Mouse (Mus musculus) forebrain, postnatal 0 days (tissue): ENCODE data around the gene Nme8. TPM values are rescaled to one million over a fixed set of nuclear protein-coding genes. Genes with fewer than 3 reads are reported as not detected.

Source experiments
- ATAC-seq: fragments of 200-750 bp; cut with Nextera tagmentation; 2 replicates; pipeline ENCODE4 v1.8.0; 2017; ENCODE audit warnings: mild to moderate bottlenecking, moderate library complexity
- DNase-seq: peaks from one replicate; pipeline ENCODE4 v3.0.0-alpha.2; 2015
- H3K27ac ChIP-seq: fragments of 300-500 bp; sonication (generic); 2 replicates; pipeline ENCODE4 v1.5.1; 2014; ENCODE audit warnings: low read depth, mild to moderate bottlenecking, antibody characterized with exemption, low read length, moderate library complexity, mixed read lengths
- H3K27me3 ChIP-seq: fragments of 300-500 bp; sonication (generic); 2 replicates; pipeline ENCODE4 v1.6.1; 2014; ENCODE audit warnings: mild to moderate bottlenecking, low read length, mixed read lengths; ENCODE audit not compliant: insufficient read depth
- H3K36me3 ChIP-seq: fragments of 300-500 bp; sonication (generic); 2 replicates; pipeline ENCODE4 v1.6.1; 2014; ENCODE audit warnings: mild to moderate bottlenecking, moderate library complexity; ENCODE audit not compliant: insufficient read depth
- H3K4me1 ChIP-seq: fragments of 300-500 bp; sonication (generic); 2 replicates; pipeline ENCODE4 v1.6.1; 2014; ENCODE audit warnings: antibody characterized with exemption; ENCODE audit not compliant: insufficient read depth
- H3K4me2 ChIP-seq: fragments of 300-500 bp; sonication (generic); 2 replicates; pipeline ENCODE4 v1.6.1; 2014; ENCODE audit warnings: low read depth, mild to moderate bottlenecking, moderate library complexity
- H3K4me3 ChIP-seq: fragments of 300-500 bp; sonication (generic); 2 replicates; pipeline ENCODE4 v1.5.1; 2014; ENCODE audit warnings: low read depth, low read length, mixed read lengths
- H3K9ac ChIP-seq: fragments of 300-500 bp; sonication (generic); 2 replicates; pipeline ENCODE4 v1.6.1; 2014; ENCODE audit warnings: mild to moderate bottlenecking
- H3K9me3 ChIP-seq: fragments of 300-500 bp; sonication (generic); 2 replicates; pipeline ENCODE4 v1.6.1; 2016; ENCODE audit warnings: low read length
- CTCF ChIP-seq: sonication (generic); IDR thresholded peaks from 2 replicates; pipeline ENCODE4 v1.5.1; 2016; ENCODE audit warnings: antibody characterized with exemption, control low read depth, low read depth
- WGBS: fragments of 180-500 bp; shearing (Covaris S2); extraction: QIAGEN DNeasy Blood & Tissue Kit; methylation state at CpG from one replicate; pipeline ENCODE4 v1.1.7; 2014; 5-methylcytosine and 5-hydroxymethylcytosine counted together
- polyA plus RNA-seq: library from polyadenylated mRNA; unstranded; fragments of >200 nt; fragmentation: Nextera tagmentation; extraction: Ambion mirVana; gene quantifications from 2 replicates; pipeline ENCODE4 v1.2.1, GENCODE M21; 2015
- total RNA-seq: library from RNA; depleted of rRNA; stranded (reverse); fragments of >200 nt; gene quantifications from 2 replicates; pipeline ENCODE4 v1.2.3, GENCODE M21; 2014

Nme8 gene
- total and polyA plus RNA-seq, 2 experiments from 2014 or later = not detected

DNA sequence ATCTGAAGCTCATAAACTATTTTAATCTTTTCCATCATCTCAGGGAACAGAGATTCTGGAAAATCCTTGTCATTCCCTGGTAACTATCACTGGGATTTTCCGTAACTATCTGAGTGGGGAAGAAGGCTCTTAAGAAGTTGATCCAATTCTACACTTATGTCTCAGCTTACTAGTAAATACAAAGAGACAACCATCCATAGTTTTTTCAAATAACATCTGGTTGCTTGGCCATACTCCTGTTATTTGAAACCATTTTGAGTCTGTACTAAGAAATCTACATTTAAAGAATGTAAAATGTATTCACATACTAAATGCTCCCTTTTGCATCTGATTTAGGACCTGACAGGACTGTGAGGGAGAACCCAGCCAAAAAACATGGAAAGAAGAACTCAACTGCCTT is 84.2 kb downstream of the Nme8 start:
- DNase-seq (no peak), ATAC-seq (no peak)
- H3K4me2 ChIP-seq = no peak overlapping the region
- peaks cover 3% of the 10 kb centered on the region; the same call in 1 of the 2 replicates for H3K4me1 ChIP-seq
- 82% methylated on average over 1 of the region's 1 CpGs for WGBS
- H3K4me3 ChIP-seq = no peak overlapping the region
- TF ChIP-seq CTCF = no peak
- H3K9ac ChIP-seq = no peak overlapping the region
- H3K27ac ChIP-seq = no peak overlapping the region
- peaks cover 5% of the 10 kb centered on the region; the same call in 1 of the 2 replicates for H3K36me3 ChIP-seq
- no peaks in the 10 kb centered on the region for H3K27me3 ChIP-seq
- H3K9me3 ChIP-seq = no peaks in the 10 kb centered on the region

DNA sequence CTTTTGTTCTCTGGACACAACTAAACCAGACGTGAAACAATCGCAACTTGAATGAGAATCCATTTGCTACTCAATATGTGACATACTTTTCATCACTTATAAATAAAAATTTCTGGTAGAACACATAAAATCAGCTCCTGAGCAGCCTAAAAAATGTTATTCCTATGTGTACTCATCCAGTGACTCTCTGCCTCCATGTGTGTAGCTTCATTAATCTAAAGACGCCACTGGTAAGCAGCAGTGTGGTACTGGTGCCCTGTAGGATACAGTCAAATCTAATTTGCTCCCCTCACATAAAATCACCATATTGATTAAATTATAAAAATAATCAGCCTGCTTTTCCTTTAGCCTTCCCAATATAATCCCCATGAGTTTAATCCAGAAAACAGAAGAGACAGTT is 84.6 kb downstream of the Nme8 start:
- WGBS = 42% methylated on average over 3 of the region's 3 CpGs
- Histone ChIP-seq H3K4me3 (no peak overlapping the region), H3K9me3 (no peaks in the 10 kb centered on the region), H3K4me2 (no peak overlapping the region), H3K27me3 (no peaks in the 10 kb centered on the region), H3K27ac (no peak overlapping the region), H3K4me1 (no peaks in the 10 kb centered on the region; the same call in 1 of the 2 replicates), H3K9ac (no peak overlapping the region), H3K36me3 (peaks cover 5% of the 10 kb centered on the region; the same call in 1 of the 2 replicates)
- no peak for ATAC-seq
- TF ChIP-seq CTCF = no peak
- DNase-seq = no peak

DNA sequence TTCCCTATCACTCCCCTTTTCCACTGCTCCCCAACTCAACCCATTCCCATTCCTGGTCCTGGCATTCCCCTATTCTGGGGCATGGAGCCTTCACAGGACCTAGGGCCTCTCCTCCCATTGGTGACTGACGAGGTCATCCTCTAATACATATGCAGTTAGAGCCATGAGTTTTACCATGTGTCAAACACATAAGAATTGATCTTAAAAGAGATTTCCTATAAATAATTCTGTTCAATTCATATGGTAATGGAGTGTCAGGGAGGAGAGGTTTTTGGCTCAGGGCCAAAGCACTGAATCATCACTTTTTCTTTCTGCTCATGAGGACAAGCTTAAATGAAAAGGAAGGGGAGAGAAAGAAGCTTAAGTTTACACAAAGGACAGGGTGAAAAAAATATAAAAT is 85.2 kb downstream of the Nme8 start:
- H3K36me3 ChIP-seq = peaks cover 5% of the 10 kb centered on the region; the same call in 1 of the 2 replicates
- H3K9ac ChIP-seq = no peak overlapping the region
- no peaks in the 10 kb centered on the region for H3K27me3 ChIP-seq
- ATAC-seq (no peak), DNase-seq (peak; percentile 57)
- TF ChIP-seq CTCF = no peak
- H3K9me3 ChIP-seq = no peaks in the 10 kb centered on the region
- WGBS = 6% methylated on average over 1 of the region's 1 CpGs
- H3K4me2 ChIP-seq = no peak overlapping the region
- no peak overlapping the region for H3K27ac ChIP-seq
- H3K4me3 ChIP-seq = no peak overlapping the region
- no peaks in the 10 kb centered on the region for H3K4me1 ChIP-seq

DNA sequence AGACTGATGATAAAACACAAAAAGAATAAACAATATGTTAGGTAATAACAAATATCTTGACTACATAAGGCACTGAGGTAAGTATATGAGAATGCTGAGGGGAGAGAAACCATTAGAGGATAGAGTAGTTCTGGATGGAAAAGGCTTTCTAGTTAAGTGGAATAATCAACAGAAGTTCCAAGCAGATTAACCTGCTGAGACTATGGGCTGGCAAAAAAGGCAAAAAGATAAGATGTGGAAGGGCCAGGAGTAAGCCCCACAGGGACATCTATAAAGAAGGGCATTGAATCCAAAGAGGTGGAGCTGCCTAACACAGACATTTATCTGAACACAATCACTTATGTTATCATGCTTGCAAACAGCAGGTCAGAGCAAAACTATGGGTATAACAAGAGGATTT is 89.5 kb downstream of the Nme8 start:
- H3K9ac ChIP-seq = no peak overlapping the region
- peaks cover 5% of the 10 kb centered on the region; the same call in 1 of the 2 replicates for H3K36me3 ChIP-seq
- no peaks in the 10 kb centered on the region for H3K4me1 ChIP-seq
- no peak overlapping the region for H3K4me3 ChIP-seq
- no peaks in the 10 kb centered on the region for H3K27me3 ChIP-seq
- no peak for TF ChIP-seq CTCF
- H3K27ac ChIP-seq = no peak overlapping the region
- no peak for ATAC-seq
- no peak overlapping the region for H3K4me2 ChIP-seq
- H3K9me3 ChIP-seq = no peaks in the 10 kb centered on the region
- DNase-seq = no peak

DNA sequence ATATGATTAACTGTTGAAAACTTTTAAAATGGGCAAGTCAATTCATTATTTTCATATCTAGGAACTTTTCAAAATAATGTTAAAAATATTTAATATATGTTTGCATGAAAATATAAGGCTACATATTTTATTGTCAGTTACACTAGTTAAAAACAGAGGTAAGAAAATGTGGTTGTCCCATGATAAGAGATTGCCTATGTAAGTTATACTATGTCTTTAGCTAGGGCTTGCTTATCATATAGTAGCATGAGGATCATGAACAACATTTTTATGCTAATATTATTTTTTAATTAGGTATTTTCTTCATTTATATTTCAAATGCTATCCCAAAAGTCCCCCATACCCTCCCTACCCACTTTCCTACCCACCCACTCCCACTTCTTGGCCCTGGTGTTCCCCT is 92.7 kb downstream of the Nme8 start:
- TF ChIP-seq CTCF = no peak
- H3K4me1 ChIP-seq = no peaks in the 10 kb centered on the region
- ATAC-seq = no peak
- H3K27me3 ChIP-seq = no peaks in the 10 kb centered on the region
- no peak for DNase-seq
- no peaks in the 10 kb centered on the region for H3K9me3 ChIP-seq
- H3K36me3 ChIP-seq = peaks cover 5% of the 10 kb centered on the region; the same call in 1 of the 2 replicates
- H3K9ac ChIP-seq = no peak overlapping the region
- H3K4me2 ChIP-seq = no peak overlapping the region
- no peak overlapping the region for H3K4me3 ChIP-seq
- no peak overlapping the region for H3K27ac ChIP-seq

DNA sequence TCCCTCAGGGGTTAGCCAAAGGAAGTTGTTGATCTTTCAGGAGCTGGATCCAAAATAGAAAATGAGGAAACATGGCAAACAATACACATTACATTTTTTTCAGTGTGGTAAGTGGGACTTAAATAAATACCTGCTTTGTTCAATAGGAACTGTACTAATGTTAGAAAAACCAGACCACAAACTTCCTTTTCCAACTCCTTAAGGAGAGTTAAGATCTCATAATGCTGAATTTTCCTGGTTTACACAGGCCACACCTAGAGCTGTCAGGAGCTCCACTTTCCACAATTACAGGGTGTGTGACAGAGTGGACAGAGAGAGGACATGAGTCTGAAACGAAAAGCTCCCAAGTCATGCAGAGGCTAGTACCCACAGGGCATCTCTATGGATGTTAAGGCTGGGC is 93.9 kb downstream of the Nme8 start:
- WGBS = 92% methylated on average over 1 of the region's 1 CpGs
- no peak for TF ChIP-seq CTCF
- H3K36me3 ChIP-seq = peaks cover under 1% of the 10 kb centered on the region; the same call in 1 of the 2 replicates
- no peaks in the 10 kb centered on the region for H3K27me3 ChIP-seq
- H3K4me3 ChIP-seq = no peak overlapping the region
- no peak overlapping the region for H3K4me2 ChIP-seq
- H3K9ac ChIP-seq = no peak overlapping the region
- no peak overlapping the region for H3K27ac ChIP-seq
- DNase-seq (no peak), ATAC-seq (no peak)
- no peaks in the 10 kb centered on the region for H3K4me1 ChIP-seq
- no peaks in the 10 kb centered on the region for H3K9me3 ChIP-seq

DNA sequence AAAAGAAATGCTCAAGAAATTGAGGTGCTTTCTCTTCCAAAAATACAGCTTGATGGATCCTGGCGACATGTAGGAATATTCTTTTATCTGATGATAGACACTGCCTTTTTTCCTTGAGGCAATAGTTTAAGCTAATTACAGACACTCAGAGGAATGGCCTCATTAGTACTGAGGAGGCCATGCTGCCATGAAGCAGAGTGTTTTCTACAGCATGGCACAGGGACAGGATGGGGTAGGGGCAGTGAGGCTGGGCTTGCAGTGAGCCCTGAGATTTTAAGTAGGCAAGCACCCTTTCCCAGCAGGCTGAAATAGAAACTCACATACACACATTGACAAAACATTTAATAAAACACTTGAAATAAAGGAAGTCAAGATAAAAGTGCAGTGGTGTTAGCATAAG is 95.1 kb downstream of the Nme8 start:
- no peaks in the 10 kb centered on the region for H3K9me3 ChIP-seq
- no peak for TF ChIP-seq CTCF
- no peak for DNase-seq
- no peaks in the 10 kb centered on the region for H3K27me3 ChIP-seq
- WGBS = 21% methylated on average over 1 of the region's 1 CpGs
- H3K9ac ChIP-seq = no peak overlapping the region
- no peak overlapping the region for H3K27ac ChIP-seq
- H3K4me1 ChIP-seq = no peaks in the 10 kb centered on the region
- ATAC-seq = no peak
- H3K36me3 ChIP-seq = no peaks in the 10 kb centered on the region
- no peak overlapping the region for H3K4me3 ChIP-seq
- no peak overlapping the region for H3K4me2 ChIP-seq

DNA sequence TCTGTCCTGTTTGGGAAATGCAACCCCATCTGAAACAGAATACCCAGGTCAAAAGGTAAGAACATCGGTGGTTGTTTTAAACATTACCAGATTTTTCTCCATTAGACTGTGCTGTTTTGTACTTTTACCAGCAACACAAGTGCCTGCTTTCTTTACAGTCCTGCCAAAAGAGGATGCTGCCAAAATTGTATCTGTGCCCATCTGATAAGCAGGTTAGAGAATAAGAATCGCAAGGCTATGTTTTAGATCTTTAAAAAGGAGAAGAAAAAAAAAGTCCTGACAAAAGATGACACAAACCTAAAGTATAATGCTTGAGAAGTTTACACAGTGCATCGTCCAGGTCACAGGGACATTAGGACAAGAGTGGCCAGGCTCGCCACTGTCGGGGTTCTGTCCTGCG is 98.4 kb downstream of the Nme8 start:
- no peak for ATAC-seq
- Histone ChIP-seq H3K4me1 (no peaks in the 10 kb centered on the region), H3K4me2 (no peak overlapping the region), H3K9me3 (no peaks in the 10 kb centered on the region), H3K9ac (no peak overlapping the region), H3K27ac (no peak overlapping the region), H3K27me3 (no peaks in the 10 kb centered on the region), H3K4me3 (no peak overlapping the region), H3K36me3 (no peaks in the 10 kb centered on the region)
- DNase-seq = no peak
- TF ChIP-seq CTCF = no peak
- WGBS = 80% methylated on average over 6 of the region's 6 CpGs
